Mouse (Mus musculus) cerebellum, postnatal 14 days (tissue): ENCODE results near the gene Calb2.

Source experiments
- DNase-seq, 2 experiments: peaks; one replicate each; pipeline ENCODE4 v3.0.0; 2021; ENCODE audit warnings: mixed read lengths in 2 of 2

The Calb2 gene

DNA sequence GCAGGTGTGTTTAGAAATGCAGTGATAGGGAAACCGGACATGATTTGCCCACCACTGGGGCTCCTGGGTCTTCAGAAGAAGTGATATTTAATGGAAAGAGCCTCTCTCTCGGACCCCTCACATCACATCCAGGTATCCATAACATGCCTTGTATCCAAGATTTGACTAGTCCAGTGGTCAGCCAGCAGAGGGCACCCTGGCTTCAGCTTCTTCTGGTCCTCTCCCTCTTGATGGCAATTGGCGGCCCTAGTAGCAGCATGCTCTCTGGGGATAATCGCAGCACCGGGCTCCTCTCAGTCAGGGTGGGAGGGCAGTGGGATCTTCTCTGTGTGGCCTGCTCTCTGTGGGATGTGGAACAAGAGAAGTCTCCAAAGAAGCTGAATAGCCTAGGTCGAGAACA, 48.3 kb downstream of the Calb2 start:
- DNase-seq: peak; percentile 83 to 85

DNA sequence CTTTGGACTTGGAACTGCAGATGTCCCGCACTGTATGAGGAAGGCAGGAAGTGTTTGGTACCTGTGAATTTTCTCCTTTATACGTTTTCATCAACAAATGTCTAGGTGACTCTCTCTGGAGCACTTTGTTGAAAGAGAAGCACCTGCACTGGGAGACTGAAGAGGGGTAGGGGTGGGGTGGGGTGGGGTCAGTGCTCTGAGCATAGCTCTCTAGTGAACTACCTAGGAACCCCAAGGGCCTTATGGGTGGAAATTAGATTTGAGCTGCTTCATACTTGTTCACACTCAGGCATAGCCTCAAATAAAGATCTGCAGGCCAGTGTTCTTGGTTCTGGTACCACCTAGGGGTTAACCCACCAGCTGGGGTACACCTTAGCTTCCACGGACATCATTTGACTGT, 65.4 kb downstream of the Calb2 start, which contains the start of gene Gm17720:
Gene Gm17720, minus strand, starts transcription at position 101 of the 400 bp plus-strand sequence.
- peak in 1 of 2 experiments; percentile 47 for DNase-seq

DNA sequence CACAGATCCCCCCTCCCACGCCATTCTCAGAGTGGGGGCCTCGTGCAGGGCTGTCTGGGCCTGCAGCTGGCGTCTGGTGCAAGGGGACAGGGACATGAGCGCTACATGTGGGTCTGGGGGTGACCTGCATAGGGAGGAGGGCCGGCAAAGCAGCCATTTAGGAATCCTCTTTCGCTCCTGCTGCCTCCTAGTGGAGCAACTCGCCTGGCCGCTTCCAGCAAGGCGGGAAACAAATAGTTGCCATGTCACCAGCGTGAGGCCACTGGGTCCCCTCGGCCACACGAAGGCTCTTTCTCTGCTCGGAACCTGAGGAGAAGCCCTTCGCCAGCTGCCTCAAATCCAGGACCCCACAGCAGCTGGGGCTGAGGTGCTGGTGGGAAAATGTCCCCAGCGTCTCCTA, 66.3 kb downstream of the Calb2 start:
- DNase-seq: no peak

GRCm38 (mm10) chr8:110100907-110101306, 67.1 kb downstream of the Calb2 start, which contains the start of gene Gm21964:
Gene Gm21964 (plus strand): TSS chr8:110101207.
- DNase-seq: no peak

- DNase-seq: peak; percentile 62 to 71
Measured at GRCm38 (mm10) chr8:110091869-110092268, 76.1 kb downstream of the Calb2 start.
